Mouse (Mus musculus): ENCODE data around the gene Lcn3.
"Not testable (repeated sequence)": the region's sequence is repeated elsewhere in the genome, so short reads cannot be mapped to it uniquely, and the experiment has no call there.

Lcn3 gene

DNA sequence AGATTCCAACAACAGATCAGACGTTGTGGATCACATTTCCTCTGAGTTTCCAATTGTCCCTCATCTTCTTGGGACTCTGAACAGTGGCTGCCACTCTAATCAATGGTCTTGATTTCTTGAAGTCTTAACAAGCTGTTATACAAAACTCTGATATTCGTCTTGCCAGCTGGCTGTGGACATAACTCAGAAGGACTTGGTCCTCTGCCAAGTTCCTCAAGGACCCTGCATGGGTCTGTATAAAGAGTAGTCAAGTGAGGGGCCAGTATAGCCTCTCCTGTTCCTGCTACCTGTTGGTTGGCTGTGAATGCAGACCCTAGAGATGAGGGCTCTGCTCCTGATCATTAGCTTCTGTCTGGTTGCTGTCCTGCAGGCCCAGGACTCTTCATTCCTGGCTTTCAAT is at the start of gene Lcn3:
TSS of gene Lcn3 (plus strand) at position 301 of the 400 bp plus-strand sequence.
- no peak for DNase-seq

DNA sequence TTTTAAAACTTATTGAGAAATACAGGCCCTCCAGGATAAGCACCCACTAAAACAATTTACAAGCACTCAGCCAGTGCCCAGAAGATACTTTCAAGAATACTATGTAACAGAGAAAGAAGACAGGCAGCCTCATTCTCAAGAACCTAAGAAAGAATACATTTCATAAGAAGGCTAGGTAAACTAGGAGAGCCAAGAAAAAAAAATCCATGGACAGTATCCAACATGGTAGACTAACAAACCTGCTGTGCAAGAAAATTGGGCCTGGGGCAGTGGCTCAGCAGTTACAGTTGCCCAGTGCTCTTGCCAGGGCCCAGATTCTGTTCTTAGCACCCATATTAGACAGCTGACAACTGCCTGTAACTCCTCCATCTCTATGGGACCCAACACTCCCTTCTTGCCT is 48.1 kb upstream of the Lcn3 start:
- DNase-seq = no peak

DNA sequence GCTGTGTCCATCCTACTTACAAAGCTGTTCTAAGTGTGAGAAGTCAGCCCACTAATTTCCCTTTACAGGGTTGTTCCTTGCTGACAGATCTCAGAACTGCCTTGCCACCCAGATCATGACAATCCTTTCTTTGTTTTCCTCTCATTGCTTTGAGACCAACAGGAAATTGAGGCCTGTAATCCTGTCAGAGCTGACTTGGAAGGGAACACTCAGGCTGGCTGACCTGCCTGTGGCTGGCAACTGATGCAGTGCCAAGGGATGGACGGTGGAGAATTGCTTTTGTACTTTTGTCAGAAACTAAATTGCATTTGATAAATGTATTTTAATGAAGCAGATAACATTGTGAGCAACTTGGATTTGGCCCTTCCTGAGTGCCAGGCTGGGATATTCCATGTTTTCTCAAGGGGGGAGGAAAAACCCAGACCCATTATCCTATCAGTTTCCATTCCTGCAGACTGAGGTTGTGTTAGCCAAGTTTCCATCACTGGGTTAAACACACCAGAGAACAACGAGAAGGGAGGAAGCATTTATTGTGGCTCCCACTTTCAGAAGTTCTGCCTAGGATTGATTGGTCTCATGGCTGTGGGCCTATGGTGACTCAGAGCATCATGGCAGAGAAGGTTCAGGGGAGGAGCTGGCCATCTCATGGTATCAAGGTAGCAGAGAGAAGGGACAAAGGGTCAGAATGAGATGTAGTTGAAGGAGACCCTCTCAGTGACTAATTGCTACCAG is 32.0 kb upstream of the Lcn3 start:
- DNase-seq = no peak

DNA sequence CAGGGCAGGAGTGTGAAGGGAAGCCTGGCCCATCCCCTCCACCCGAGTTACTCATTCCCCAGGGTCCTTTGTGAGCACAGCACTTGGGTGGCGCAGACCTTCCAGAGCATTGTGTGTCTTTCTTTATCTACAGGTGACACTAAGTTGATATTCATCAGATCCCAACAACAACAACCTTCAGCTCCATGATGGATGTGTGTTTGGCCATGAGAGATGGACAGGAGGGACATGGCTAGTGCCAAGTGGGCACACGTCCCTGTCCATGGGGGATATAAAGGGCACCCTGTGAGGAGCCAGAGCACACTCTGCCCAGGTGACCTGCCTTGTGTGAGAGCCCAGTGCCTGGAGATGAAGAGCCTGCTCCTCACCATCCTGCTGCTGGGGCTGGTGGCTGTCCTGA is 28.7 kb upstream of the Lcn3 start, which contains the start of gene Obp2b:
TSS of gene Obp2b (plus strand) at position 301 of the 400 bp plus-strand sequence.
- not testable (repeated sequence) for DNase-seq

DNA sequence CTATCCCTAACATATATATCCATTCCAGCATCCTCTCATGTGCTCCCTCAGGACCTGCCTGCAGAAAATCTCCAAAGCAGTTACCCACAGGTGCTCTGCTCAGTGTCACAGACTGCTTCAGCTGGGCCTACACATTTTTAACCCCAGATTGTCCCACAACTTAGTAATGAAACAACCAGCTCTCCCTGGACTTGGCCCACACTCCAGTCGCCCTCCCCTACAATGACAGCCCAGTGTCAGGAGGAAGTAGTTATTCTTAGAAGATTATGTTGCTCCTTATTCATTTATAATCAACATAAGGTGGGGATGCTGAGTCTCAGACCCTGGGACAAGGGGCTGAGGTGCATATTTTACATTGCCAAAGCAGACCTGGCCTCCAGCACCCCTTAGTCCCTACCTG is 23.7 kb upstream of the Lcn3 start:
- DNase-seq = no peak

DNA sequence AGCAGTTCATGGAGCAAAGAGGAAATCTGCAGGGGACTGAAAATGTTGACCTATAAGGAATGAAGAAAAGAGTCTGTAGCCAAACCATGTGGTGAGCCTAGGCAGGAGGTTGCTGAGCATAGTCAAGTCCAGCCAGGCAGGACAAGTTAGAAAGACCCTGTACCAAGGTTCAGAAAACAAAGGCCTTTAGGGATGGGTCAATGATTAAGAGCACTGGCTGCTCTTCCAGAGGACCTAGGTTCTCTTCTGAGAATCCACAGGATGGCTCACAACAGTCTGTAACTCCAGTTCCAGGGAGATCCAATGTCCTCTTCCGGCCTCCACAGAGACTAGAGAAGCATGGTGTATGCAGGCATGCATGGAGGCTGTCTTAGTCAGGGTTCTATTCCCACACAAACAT is 11.2 kb upstream of the Lcn3 start:
- DNase-seq = no peak

DNA sequence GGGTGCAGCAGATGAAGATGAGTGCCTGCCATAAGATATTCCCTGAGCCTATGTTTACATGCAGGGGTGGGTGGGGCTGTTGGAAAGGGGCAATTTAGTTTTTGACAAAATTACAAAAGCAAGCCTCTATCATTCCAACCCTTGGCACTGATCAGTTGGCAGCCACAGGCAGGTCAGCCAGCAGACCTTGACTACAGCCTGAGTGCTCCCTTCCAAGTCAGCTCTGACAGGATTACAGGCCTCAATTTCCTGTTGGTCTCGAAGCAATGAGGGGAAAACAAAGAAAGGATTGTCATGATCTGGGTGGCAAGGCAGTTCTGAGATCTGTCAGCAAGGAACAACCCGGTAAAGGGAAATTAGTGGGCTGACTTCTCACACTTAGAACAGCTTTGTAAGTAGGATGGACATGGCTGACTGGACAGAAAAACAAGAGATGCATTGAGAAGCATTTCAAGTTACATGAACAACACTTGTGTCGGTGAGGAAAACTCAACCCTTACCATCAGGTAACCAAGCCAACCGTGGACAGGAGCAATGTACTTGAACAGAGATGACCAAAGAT is 7.2 kb upstream of the Lcn3 start:
- DNase-seq = no peak

DNA sequence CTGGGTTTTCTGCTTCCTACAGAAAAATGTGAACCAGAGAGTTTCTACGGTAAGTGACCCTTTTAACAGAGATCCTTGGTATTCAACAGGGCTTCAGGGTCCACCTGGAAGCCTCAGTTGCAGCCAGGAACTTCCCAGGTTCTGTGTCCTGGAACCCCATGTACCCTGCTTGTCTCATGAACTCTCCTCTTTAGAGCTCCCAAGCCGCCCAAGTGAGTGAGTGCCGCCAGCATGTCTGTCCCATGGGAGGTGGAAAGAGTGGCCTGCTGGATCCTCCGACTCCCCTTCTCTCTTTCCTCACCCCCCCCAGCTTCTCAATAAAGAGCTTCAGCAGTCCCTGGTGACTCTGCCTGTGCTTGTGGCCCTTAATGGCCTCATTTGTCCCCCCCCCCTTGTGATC is 2.4 kb downstream of the Lcn3 start:
- no peak for DNase-seq

DNA sequence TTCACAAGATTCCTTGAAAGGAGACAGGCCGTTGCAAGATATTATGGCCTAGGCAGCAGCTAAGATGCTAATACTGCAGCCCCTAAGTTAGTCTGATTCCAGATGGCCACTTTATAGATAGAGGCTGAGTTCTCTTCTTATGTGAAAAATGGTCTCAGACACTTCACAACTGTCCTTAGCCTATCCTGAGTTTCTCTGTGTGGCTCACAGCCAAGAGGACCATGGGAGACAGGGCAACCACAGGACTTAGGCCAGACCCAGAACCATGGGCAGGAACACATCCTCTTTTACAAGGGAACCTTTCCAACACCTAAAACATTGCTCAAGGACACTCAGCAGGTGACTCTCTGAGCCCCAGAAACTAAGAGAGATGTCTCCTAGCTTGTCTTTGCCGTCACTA is 8.1 kb downstream of the Lcn3 start:
- DNase-seq = peak; percentile 38 to 52

DNA sequence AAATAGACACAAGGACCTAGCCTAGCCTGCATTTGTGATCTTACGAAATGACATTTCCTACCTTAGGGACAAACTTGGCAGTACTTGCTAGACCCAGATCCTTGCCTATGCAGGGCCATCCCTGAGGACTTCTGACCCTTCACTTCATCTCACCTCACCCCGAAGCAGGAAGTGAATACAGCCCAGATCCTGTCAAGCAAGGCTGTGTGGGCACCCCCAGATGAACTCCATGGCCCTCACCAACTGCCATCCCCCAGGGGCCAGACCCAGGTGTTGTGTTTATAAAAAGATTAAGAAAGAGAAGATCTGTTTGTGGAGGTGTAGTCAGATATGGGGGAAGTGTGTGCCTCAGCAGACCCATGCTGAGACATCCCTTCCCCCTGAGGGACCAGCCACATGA is 9.3 kb downstream of the Lcn3 start:
- no peak for DNase-seq

DNA sequence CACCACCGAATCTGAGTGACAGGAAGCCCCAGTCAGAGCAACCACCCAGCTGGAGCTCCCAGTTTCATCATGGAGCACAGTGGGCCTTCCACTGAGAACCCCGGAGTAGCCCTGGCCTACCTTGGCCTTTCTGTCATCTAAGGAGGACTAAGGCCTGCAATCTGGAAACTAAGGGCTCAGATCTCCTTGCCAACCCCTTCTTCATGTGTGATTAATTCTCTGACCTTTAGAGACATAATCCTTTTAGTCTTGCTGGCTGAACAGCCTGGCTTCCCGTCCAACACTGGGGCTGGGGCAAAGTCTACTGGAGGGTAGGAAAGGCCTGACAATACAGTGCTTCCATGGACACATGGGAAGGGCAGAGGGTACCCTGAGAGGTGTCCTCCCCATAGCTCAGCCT is 10.6 kb downstream of the Lcn3 start:
- peak; percentile 41 to 45 for DNase-seq

DNA sequence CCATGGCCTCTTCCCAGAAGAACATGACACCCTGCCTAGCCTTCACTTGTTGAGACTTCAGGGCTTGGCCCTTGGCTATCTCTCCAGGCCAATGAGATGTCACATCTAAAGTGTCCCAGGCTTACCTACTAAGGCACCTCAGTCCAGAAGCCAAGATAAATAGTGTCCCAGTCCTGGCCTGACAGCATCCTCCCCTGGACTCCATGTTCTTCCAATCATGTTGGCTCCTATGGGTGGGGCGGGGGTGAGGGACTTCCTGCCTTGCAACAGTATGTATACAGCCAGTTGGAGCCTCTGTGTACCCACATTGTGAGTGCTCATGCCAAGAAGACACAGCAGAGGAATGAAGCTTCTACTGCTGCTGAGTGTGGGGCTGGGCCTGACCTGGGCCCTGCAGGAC is 11.3 kb downstream of the Lcn3 start, which contains the start of gene Lcn11:
TSS of gene Lcn11 (plus strand) at position 301 of the 400 bp plus-strand sequence.
- no peak for DNase-seq

DNA sequence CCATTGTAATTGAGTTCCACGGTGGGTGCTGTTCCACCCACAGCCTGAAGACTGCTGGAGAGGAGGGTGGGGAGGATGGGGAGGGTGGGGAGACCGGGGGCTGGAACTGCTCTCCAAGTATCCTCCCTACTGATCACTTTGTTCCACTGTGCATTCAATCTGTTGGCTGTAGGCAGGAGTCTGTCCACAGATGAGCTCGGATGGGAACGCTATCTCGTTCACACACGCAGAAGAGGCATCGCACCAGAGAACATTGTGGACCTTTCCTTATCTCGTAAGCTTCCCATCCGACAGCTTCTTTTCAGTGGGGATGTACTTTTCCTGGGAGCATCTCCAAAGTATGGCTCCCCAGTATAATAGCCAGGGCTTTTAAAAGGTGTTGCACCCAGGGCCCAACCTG is 13.7 kb downstream of the Lcn3 start:
- no peak for DNase-seq

DNA sequence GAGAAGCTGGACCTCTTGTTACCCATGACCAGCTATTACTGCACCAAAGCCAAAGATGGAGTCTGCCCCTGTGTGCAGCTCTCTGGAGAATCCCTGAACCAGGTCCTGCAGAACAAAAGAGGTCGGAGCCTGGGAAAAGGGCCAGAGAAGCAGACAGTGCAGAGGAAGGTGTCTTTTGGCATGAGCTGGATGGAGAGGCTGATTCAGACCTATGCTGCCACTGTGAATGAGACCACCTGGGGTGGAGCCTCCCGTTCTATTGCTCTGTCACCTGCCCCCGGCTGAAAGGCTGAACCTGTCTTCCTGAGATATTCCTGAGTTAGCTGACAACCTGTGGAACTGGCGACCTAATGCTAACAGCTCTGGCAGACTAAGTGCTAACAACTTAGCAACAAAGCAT is 15.6 kb downstream of the Lcn3 start:
- DNase-seq = peak in 1 of 2 experiments; percentile 27

DNA sequence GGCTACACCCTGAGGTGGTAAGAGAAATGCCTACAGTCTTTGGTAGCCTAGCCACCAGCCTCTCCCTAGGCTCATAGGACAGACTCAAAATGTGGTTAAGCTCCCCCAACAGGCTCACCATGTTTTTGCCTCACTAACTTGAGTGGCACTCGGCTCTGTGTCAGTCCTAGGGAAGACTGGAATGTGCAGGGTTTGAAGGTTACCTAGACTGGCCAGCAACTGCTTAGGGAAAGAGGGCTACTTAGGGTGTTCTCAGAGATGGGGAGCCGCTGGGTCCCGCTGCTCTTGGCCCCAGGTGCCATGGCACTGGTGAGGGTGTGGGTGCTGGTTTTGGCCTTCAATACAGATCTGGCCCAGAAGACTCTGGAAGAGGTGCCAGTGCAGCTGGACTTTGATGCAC is 16.6 kb downstream of the Lcn3 start, which contains the start of gene Gm13539:
TSS of gene Gm13539 (plus strand) at position 301 of the 400 bp plus-strand sequence.
- DNase-seq = no peak

DNA sequence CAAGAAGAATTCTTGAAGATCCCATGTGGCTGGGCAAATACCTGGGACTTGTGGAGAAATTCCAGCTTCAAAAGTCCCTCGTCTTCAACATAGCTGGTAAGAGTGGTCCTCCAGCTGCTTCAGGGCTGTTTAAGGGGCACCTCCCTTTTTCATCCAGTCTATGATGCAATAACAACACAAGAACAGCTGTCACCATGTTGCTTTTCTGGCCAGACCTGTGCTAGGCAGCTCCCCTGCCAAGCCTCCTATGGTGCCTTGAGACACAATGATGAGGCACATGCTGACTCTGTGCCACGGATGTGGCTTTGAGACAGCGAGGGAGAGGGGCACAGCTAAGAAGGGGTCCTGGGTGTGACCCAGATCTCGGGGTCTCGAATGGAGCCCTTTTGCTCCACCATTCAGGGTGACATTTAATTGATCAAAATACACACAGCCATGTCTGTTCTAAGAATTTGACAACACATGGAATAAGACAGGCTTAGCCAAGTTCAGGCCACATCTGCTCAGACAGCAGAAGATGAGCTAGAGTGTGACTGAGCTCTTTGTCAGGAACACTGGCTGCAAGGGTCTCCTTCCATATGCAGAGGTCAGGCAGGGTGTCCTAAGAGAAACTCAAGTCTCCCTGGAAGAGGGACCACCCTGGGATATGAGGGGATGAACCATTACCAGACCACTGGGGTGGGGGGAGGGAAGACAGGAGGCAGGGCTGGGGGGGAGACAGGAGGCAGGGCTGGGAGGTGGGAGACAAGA is 20.4 kb downstream of the Lcn3 start:
- peak; percentile 39 to 47 for DNase-seq

DNA sequence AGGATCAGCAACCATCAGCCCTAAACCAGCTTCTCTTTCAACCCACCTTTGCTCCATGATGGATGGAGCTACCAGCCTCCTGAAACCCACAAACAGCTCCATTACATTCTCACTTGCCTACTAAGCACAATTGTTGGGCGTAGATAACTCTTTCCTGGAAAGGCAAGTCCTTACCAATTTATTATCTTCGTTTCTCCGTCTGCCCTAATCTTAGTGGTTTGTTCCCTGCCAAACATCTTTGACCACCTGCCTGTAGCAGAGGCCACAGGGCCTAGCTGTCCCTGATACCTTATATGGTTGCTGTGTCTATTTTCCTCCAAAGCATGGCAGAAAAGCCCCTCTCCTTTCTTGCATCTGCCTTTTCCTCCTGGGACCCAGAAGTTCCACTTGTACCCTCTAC is 23.7 kb downstream of the Lcn3 start:
- DNase-seq = no peak

DNA sequence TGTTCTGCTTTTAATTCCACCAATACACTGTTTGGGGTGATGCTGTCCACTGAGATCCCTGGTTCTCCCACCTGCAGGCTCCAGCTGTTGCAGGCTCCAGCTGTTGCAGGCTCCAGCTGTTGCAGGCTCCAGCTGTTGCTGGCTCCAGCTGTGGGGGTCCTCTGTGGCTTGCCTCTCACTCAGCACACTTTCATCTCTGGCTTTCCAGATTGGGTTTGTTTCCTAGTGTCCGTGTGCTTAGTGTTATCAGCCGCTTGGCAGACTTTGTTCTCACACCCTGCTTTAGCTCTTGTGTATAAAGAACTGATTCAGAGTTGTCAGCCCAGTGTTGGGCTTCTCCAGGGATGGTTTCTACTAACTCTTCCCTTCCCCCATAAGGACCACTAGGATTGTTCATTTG is 32.3 kb downstream of the Lcn3 start:
- DNase-seq = no peak

DNA sequence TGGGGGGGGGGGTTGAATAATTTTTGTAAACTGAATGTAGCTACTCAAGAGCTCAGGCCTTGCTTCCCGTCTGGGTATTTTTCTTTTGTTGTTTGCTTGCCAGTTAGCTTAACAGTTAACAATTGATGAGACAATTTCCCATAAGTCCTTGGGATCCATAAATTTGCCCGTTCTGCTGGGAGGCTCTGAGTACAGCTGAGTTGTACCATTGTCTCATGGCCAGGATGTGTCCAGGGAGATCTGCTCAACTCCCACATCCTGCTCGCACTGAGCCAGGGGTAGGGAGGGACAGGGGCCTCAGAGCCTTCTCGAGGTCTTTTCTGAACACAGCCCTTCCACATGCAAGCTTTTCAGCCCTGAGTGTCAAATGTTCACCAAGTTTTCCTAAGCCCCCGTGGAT is 32.7 kb downstream of the Lcn3 start:
- DNase-seq = no peak

DNA sequence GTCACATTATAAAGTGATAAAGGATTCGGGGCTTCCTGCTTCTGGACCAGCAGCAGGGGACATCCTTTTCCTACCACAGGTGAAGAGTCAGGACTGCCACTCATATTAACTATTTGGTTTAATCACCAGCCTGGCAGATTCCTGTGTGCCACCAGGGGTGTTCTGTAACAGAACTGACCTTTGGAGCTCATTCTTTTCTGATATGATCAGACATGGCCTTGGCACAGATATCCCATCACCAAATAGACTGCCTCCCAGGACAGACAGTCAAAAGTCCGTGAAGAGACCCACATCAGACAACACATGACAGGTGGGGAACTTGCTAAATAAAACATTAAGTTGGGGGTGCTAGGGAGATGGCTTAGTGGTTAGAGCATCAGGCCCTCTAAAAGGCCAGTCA is 46.3 kb downstream of the Lcn3 start:
- DNase-seq = no peak

DNA sequence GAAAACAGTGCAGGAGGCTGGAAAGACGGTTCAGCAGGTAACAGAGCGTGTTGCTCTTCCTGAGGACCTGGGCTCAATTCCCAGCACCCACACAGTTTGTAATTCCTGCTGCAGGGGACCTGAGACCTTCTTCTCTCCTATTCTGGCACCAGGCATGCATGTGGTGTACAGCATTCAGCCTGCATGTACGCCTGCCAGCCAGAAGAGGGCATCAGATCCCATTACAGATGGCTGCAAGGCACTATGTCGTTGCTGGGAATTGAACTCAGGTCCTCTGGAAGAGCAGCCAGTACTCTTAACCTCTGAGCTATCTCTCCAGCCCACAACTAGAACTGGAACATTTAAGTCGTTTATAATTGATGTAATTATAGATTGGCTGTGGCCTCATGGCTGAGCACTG is 48.0 kb downstream of the Lcn3 start:
- no peak for DNase-seq

DNA sequence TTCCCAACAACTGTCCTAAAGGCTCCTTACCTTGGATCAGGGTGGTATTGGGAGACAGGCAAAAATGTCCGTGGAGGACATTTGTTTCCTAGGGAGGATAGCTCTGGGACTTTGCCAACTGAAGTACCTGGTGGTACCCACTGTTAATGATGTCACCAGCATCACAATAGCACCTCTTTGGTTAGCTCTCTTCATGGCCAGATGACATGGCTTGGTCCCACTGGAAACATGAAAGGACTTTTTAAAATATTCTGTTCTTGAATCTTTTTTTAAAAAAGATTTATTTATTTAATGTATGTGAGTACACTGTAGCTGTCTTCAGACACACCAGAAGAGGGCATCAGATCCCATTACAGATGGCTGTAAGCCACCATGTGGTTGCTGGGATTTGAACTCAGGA is 50.4 kb downstream of the Lcn3 start, which contains the start of gene Glt6d1:
TSS of gene Glt6d1 (minus strand) at position 101 of the 400 bp plus-strand sequence.
- not testable (repeated sequence) for DNase-seq
